Mouse (Mus musculus) kidney, postnatal 4 days (tissue): Measurements from ENCODE around the gene Pgbd1.
"Not testable (repeated sequence)": the region's sequence is repeated elsewhere in the genome, so short reads cannot be mapped to it uniquely, and the experiment has no call there.

ENCODE experiments used
- DNase-seq, 2 experiments: peaks; one replicate each; pipeline ENCODE4 v3.0.0; 2021; ENCODE audit warnings: mixed read lengths in 2 of 2

Gene Pgbd1

DNA sequence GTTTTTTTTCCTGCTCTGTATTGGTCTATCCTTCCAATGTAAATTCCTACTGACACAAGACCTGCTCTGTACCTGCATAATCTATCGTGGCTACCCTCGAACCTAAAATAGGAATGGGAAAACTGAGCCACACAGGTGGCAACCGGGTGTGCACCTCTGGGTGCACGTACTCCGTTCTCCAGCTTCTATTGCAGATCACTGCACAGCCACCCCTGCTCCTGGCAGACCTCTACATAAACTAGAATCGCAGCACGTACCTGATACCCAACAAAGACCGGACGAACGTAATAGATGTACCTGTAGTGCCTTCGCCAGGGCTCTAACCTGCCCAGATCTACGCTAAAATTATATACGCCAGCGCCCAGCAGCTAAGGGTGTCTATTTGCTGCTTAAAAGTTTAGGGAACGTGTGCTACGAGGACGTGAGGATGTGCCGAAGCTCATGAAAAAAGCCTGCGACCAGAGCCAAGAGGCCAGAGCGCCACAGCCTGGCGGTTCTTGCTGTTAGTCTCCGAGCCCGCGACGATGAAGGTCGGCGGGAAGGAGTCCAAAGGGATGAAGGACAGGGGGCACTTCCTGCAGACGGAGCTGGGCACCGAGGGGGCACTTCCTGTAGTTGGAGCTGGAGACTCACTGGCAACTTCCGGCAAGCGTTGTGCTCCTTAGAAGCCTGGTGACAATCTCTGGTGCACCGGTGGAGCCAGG is at the start of gene Pgbd1:
Gene Pgbd1, minus strand, starts transcription at position 556 of the 704 bp plus-strand sequence.
- DNase-seq: peak; percentile 74 to 86

DNA sequence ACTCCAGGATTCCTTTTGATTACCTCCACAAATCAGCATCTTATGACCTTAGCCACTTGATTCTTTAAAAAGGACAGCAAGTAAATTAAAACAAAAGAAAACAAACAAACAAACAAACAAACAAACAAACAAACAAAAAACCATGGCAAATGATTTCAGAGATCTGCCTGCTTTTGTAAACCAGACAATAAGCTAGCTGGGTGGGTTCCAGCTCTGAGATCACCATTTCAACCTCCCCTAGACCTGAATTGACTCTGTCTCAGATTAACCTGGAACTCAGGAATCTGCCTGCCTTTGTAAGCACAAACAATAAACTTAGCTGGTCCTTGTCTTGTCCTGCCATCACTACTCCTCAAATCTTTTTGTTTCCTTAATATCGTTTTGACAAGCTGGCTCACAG is 46.0 kb upstream of the Pgbd1 start:
- DNase-seq: no peak

DNA sequence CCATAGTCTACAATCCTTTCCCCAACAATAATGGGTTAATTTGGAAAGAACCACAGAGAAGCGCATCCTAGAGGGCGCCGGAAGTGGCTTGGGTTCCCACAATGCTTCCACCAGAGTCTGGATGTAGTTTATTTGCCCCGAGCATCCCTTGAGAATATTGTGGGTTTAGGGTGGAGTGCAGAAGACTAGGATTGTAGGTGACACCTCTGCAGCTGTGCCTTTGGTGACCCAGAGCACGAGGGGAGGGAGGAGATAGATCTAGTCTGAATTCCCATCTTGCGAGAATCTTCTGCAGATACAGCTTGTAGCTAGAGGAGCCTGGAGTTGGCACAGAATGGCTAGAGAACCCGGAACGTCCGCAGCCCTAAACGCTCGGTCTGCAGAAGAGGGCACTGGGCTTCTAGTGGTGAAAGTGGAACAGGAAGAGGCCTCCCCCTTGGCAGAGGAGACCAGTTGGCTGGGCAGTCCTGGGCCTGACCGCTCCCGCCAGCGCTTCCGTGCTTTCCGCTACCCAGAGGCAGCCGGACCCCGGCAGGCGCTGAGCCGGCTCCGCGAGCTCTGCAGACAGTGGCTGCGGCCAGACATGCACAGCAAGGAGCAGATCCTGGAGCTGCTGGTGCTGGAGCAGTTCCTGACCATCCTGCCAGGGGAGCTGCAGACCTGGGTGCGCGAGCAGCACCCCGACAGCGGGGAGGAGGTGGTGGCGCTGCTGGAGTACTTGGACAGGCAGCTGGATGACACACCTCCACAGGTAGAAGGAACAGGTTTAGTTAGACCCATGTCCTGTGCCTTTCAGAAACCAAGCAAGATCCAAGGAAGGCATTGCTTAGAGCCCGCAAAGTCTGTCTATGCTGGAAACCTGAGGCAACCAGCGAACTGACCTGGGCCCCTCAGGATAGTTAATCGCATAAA is 38.2 kb upstream of the Pgbd1 start, which contains the start of the genes Zkscan4 and Gm10065:
Gene Zkscan4, plus strand, starts transcription at position 149 of the 912 bp plus-strand sequence.
Gene Gm10065, minus strand, starts transcription at position 683 of the 912 bp plus-strand sequence.
- peak; percentile 80 to 85 for DNase-seq

DNA sequence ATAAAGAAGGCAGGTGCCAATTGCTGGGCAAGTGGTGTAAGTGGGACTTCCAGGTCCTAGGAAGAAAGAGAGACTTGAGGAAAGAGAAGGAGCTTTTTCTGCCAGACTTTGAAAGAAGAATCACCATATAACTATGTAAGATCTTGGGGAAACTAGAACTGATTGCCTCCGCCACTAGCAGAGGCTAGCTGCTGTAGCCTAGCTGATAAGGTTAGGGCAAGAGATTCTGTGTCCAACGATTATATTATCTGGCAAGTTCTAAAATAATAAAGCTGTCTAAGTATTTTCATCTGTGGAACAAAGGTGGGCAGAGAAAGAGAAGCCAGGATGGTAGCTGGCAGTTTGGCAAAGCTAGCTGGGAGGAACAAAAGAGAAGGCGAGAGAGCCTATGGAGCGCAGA is 31.6 kb upstream of the Pgbd1 start:
- no peak for DNase-seq

DNA sequence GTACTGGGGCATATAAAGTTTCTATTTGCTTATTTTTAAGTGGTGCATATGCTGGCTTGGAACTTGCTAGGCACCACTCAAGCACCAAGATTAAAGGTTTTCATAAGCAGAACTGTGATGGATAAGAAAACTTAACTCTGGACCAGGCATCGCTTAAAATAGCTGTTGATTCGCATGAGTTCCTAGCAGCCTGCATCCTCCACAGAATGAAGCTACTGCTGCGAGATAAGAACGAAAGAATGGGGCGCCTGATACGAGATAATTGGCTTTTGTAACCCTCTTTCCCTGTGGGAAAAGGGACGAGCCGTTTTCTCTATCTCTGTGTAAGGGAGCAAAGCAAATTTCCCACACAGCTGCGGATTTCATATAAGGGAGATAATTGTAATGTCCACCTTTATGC is 28.2 kb upstream of the Pgbd1 start:
- DNase-seq: no peak

DNA sequence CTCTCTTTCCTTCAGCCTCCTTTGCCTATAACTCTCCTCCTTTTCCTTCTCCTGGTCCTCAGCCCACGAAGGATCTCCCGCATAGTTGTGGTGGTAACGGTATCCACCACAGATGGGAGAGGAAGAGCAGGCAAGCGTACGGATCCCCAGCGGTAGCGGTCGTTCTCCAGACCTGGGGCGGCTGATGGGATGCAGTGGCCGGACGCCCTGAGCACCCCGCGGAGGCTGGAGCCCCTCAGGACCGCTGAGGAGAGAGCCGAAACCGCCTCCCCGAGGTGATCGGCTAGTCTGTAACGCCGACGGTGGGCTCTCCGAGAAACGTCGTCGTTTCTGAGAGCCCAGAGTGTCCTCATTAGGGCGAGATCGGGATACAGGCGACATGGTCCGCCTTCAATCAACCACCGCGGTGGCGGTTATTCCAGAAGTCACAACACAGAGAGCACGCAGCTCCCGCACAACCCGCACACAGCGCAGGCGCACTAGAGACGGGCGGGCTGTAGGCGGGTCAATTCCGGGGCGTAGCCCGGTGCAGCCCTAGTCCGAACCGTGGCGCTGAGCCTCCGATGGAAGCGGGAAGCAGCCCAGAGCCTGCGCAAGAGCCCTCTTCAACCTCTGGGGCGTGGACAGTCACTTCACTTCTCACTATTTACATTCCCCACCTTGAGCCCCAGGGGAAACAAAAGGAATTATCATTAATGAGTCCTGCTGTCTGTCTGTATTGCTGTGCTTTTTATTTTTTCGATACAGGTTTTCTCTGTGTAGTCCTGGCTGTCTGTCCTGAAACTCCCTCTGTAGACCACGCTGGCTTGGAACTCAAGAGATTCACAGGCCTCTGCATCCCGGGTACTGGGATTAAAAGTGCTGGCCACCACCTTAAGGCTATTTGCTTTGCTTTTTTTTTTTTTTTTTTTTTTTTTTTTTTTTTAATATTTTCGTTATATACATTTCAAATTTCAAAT is 27.5 kb upstream of the Pgbd1 start, which contains the start of gene Nkapl:
Gene Nkapl, minus strand, starts transcription at position 449 of the 959 bp plus-strand sequence.
- peak; percentile 82 to 89 for DNase-seq

DNA sequence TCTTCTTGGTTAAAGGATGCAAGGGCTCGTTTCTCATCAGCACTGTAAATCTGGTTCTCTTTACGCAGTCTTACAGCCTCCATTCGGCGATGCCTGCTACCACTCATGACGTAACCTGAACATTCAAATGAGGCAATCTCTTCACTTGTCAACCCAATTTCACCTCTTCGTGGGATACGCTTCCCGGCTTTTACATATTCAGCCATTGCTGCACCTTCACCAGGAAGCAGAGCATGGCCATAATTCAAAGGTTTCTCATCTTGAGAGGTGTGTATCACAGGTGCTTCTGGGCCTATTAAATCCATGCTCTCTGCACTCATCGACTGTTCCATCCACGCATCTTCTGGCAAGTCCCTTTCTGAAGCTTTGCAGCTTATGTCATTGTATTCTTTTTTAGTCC is 26.5 kb upstream of the Pgbd1 start:
- no peak for DNase-seq

DNA sequence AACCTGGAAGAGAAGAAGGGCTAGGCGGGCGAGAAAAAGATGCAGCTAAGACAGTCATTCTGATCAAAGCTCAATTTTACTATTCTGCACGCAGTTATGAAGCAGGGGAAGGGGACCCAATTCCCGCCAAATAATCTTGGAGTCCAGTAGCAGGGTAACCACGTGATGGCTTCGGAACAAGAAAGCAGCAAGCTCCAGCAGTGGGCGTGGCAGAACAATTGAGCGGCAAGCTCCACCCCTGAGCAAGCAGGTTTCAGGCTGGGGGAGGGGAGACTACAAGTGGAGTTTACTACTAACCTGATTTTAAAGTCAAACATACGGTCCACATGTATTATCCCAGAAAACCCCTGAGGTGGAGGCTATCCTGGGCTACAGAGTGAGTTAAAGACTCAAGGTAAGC is 21.7 kb upstream of the Pgbd1 start:
- not testable (repeated sequence) for DNase-seq

DNA sequence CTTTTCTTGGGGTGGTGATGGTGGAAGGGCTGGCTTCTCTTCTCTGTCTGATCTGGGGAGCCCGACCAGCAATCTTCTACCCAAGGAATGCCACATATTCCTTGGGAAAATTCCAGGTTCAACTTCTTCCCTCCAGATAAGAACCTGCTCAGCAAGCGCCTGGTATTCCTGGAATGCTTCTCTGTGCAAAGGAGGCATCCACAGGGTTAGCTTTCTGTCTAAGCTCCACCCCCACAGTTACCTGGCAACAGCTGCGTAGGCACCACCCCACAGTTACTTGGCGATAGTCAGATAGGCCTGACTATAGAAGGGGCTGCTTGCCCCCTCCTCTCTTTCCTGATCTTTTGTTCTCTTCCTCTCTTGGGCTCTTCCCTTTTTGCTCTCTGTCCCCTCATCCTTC is 15.5 kb upstream of the Pgbd1 start:
- DNase-seq: peak; percentile 22 to 32

DNA sequence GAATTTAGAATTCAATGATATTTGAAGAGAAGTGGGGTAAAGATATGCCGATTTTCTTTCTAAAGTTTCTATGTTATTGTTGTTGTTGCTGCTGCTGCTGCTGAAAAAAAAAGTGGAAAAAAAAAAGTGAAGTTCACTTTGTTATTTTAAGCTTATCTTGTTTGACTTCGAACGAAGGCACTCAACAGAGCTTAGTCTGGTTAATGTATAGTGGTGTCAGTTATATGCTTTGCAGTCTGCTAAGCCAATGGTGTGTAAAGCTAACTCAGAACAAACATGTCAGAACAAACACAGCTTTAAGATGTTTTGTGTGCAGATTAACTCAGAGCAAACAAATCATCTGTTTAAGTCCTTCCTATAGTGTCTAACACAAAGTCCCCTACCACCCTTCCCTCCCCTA is 13.3 kb upstream of the Pgbd1 start:
- DNase-seq: no peak

DNA sequence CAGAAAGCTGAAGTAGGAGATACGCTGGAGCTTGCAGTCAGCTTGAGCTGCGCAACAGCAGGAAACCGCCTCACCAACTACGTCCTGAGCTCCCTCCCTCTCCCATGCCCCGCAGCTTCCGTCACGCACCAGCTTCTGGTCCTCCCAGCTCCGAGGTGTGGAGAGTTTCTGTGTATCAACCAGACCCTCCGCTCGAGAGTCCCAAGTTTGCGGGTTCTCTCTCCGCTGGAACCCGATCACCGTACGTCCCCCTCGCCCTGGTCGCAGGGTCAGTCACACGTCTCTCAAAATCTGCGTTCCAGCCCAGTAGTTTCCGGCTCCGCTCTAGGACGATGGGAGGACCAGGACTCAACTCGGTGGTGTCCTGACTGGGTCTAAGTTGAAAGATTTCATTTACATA is 12.6 kb upstream of the Pgbd1 start, which contains the start of gene Zscan26:
Gene Zscan26, minus strand, starts transcription at position 282 of the 400 bp plus-strand sequence.
- DNase-seq: peak; percentile 85 to 90

DNA sequence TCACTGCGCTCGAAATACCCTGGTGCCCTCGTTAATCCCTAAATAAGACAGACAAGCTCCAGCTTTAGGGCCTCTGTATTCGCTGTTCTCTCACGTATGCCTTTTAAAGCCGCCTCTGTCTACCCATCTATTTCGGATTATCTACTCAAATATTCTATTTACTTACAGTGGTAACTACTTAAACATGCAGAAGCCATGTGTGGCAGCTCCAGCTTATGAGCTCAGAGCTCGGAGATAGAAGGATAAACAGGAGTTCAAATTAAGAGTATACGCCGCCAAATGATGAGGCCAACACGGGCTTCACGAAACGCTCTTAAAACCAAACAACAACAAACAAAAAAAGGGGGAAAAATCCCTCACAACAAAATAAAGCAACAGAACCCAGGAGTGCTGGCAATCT is 12.2 kb upstream of the Pgbd1 start:
- no peak for DNase-seq

DNA sequence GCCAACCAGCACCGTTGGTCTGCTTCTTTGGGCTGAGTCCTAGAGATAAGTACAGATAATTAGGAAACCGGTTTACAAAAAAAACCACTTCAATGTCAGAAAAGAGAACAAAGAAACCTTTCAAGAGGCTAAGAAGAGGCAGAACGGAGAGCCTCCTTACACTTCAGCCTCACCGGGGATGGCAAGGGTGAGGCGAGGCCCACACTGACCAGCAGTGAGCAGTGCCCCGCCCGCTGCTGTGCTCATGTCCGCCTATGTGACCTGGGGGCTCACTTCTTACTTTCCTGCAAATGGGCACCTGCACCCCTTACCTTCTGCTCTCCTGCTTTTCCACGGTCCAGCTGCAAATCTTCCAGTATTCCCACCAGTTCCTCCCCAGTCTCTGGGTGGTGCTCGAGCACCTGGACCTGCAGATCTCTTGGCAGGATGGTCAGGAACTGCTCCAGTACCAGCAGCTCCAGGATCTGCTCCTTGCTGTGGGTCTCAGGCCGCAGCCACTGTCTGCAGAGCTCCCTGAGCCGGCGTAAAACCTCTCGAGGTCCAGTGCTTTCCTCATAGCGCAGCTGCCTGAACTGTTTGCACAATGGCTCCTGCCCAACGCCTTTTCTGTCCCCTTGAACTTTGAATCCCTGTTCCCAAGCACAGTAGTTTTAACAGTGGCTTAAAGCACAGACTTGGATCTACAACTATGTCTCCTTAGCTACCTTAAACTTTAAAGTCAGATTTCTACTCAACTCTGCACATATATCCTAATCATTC is 7.2 kb upstream of the Pgbd1 start:
- no peak for DNase-seq

DNA sequence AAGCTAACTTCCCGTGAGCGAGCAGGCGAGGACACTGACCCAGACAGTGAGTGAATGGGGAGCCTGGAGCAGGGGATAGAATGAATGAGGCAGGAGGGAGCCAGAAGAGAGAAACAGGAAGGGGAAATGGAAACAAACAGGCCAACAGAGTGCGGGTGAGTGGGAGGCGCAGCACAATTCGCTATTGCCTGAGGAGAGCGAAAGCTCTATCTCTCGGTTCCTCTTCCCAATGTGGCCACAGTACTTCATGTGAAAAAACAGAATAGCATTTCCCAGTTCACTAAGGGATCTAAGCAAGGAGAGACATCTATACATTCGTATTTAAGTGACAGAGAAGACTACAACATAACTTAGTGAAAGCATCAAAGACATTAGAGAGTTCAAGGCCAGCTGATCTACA is 5.9 kb upstream of the Pgbd1 start:
- no peak for DNase-seq

DNA sequence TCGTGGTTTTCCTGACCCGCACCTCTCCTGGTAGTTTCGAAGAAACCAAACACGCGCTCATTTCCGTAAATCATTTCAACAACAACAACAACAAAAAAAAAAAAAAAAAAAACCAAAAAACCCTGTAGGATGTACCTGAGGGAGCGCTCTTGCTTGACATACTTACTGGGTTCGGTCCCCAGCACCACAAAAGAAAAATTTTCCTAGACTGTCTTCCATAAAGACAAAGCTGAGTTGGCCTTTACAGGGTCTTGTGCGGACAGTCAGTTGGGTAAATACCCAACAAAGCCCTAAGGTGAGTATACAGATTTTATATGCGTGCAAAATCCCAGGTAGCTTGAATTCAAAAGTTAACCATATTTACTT is 332 bp upstream of the Pgbd1 start:
- no peak for DNase-seq

DNA sequence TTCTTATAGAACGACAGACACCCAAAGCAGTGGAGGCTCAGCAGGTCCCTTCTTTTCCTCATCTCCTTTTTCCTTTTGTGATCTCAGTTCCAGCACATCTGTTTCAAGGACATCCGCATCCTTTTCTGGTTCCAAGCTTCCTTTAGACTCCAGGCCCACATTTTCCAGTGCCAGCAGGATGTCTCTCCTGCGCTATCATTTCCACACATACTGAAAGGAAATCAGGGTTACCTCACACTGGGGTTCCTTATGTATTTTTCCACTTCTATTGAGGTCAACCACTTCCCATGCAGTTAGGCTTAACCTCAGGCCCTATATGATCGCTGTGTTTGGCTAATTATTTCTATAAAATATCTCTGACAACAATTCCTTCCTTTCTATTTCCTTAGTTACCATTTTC is 5.4 kb downstream of the Pgbd1 start:
- no peak for DNase-seq

DNA sequence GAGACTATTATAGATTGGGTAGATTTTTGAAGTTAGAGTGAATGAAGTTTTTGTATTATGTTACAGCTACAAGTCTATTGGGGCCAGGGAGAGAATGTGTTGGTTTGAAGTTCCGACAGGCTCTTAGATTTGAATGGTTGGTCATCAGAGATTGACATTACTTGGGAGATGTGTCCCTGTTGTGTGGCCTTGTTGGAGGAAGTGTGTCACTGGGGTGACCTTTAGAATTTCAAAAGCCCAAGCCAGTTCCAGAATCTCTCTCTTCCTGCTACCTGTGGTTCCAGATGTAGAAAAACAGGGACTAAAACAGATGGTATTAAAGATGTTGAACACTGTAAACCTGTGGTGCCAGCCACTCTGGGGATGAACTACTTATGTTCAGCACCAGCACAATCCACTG is 13.2 kb downstream of the Pgbd1 start:
- no peak for DNase-seq

DNA sequence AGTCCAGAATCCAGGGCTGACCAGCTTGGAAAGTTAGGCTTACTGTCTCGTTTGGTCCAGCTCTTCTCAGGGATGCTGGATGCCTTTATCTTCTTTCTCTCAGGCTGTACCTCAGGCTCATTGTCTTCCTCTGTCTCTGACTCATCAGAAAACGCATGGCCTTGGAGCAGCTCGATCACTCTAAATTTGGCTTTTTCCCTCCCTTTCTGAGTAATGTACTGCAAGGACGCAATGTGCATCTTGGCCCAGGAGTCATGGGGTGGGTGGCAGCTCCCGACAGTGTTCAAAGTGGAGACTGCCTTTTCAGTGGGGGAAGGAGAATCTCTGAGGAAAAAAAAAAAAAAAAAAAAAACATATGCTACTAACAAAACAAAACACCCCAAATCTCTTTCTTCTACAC is 17.6 kb downstream of the Pgbd1 start:
- no peak for DNase-seq

DNA sequence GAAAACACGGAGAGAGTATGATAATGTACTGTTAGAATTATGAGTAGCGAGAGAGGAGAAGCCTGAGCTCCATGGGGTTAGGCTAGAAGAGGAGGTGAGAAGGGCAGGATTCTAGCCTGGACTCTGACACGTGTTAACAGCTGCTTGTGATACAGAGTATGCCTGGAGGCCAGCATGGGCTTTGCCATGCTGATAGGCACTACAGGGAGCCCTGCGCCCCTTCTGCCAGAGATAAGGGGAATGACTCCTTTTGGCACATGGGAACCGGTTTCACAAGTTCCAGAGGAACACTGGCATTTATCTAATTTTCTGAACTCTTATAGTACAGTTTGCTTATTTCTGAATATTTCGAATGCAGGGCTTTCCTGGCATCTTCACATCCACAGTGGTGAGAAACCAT is 22.0 kb downstream of the Pgbd1 start:
- DNase-seq: no peak

DNA sequence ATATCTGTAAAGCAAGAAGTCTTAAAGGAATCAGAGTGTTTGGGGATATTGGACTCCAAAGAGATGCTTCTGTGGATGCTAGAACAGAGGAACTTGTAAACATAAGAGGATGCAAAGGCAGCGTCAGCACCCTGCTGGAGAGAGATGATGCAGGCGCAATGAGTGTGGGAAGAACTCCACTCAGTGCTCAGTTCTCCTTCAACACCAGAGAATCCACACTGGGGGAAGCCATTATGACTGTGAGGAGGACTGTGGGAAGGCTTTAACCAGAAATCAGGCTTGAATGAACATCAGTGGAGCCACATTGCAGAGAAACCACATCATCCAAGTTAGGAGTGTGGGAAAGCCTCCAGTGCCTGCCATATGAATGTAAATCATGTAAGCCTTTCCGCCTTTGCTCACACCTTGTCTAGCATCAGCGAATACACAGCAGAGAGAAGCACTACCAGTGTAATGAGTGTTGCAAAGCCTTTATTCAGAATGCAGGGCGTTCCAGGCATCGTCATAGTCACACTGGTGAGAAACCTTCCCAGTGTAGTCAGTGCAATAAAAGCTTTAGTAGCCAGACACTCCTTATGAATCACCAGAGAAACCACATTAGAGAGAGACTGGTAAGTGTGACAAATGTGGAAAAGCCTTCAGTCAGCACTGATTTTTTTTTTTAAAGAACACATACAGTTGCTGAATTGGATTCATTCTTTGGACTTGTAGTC is 23.4 kb downstream of the Pgbd1 start:
- no peak for DNase-seq

DNA sequence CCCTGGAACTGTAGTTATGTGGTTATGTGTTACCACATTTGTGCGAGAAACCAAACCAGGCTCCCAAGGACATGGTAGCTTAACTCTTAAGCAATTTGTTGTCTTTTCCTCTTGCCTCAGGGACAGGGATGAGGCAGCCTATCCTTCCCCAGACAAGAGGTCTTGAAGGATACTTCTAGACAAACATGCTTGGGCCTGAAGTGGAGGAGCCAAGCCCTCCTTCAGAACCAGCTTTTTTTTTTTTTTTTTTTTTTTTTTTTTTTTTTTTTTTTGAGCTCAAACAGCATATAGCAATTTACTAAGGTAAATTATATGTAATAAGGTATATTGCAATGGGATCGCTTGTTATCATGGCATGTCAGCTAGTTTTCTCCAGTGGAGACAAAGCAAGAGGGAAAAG is 25.1 kb downstream of the Pgbd1 start:
- no peak for DNase-seq
